Mouse (Mus musculus) myocyte (in vitro differentiated cells): Measurements from ENCODE around the gene Cd40lg.

Source experiments
- CEBPB ChIP-seq: IDR thresholded peaks from 2 replicates; pipeline ENCODE4 v1.6.1; 2011; ENCODE audit warnings: mild to moderate bottlenecking, moderate library complexity; ENCODE audit not compliant: poor library complexity, insufficient read depth, severe bottlenecking
- MAX ChIP-seq: IDR thresholded peaks from one replicate; pipeline ENCODE4 v1.6.1; 2011; ENCODE audit warnings: low read depth, mild to moderate bottlenecking, control low read depth
- MYOG ChIP-seq, 3 experiments: IDR thresholded peaks; one replicate each; pipeline ENCODE4 v1.6.1; 2011; ENCODE audit warnings: control low read depth in 2 of 3, low read depth in 2 of 3, mild to moderate bottlenecking in 2 of 3; ENCODE audit not compliant: insufficient read length in 2 of 3, control insufficient read depth in 1 of 3, insufficient read depth in 1 of 3
- POLR2A ChIP-seq: IDR thresholded peaks from one replicate; pipeline ENCODE4 v1.6.1; 2011; ENCODE audit warnings: low read depth, mild to moderate bottlenecking, control low read depth, moderate library complexity; ENCODE audit not compliant: insufficient read length
- TCF3 ChIP-seq: IDR thresholded peaks from one replicate; pipeline ENCODE4 v1.6.1; 2011; ENCODE audit warnings: low read depth, control low read depth; ENCODE audit not compliant: insufficient read length
- USF1 ChIP-seq: IDR thresholded peaks from one replicate; pipeline ENCODE4 v1.6.1; 2011; ENCODE audit warnings: low read depth, mild to moderate bottlenecking, control low read depth, moderate library complexity

DNA sequence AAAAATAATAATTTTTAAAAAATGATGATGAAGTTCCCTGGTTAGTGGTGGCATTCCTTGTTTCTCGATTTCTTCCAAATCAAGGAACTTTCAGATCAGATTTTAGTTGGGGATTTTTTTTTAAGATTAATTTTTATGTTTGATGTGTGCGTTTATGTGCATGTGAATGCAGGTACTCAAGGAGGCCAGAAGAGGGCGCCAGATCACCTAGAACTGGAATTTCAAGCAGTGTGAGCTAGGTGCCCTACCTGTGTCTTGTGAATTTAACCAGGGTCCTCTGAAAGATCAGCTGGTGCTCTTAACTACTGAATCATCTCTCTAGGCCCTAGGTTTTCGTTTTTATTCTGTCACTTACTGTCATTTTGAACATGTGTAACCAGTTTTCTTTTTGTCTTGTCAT, 24.0 kb downstream of the Cd40lg start:
- TF ChIP-seq POLR2A, result no peak
- TF ChIP-seq TCF3, result no peak
- TF ChIP-seq CEBPB, result no peak
- TF ChIP-seq MYOG (IDR thresholded peaks at IDR 0.05; ENCODE audit: control insufficient read depth in 1 of 3, insufficient read depth in 1 of 3, insufficient read length in 2 of 3, low read depth in 2 of 3), result no peak
- no peak for TF ChIP-seq USF1
- TF ChIP-seq MAX, result no peak
